Mouse (Mus musculus): ENCODE measurements around the gene 1700024P04Rik. TPM values are rescaled to one million over a fixed set of nuclear protein-coding genes. Genes with fewer than 3 reads are reported as not detected.

1700024P04Rik gene
- polyA plus RNA-seq, 1 experiment from 2014 or later: not detected

DNA sequence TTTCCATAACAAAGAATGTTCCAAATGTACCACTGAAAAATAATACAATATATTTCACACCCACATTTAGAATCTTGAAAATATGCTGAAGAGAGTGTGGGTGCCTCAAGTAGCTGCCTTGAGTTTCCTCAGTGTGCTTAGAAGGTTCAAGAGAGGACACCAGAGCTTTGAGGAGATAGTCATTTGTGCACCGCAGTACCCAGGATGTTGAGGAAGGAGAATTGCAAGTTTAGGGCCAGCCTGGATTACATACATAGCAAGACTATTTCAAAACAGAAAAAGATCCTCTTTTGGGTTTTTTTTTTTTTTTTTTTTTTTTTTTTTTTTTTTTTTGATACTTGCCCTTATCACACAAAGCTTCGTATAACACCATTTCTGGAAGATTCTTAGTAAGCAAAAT, 28.2 kb downstream of the 1700024P04Rik start:
- no peak overlapping the region for H3K4me3 ChIP-seq (replicated peaks)
- ATAC-seq (ENCODE audit: low FRiP score): no peak
- H3K27me3 ChIP-seq: no peaks in the 10 kb centered on the region
- no peaks in the 10 kb centered on the region for H3K36me3 ChIP-seq (replicated peaks)
- no peak overlapping the region for H3K9ac ChIP-seq
- WGBS: 86% methylated on average over 2 of the region's 2 CpGs
- no peak overlapping the region for H3K4me2 ChIP-seq
- H3K9me3 ChIP-seq: no peaks in the 10 kb centered on the region
- peaks cover 13% of the 10 kb centered on the region; the same call in 1 of the 2 replicates for H3K4me1 ChIP-seq
- no peak overlapping the region for H3K27ac ChIP-seq

DNA sequence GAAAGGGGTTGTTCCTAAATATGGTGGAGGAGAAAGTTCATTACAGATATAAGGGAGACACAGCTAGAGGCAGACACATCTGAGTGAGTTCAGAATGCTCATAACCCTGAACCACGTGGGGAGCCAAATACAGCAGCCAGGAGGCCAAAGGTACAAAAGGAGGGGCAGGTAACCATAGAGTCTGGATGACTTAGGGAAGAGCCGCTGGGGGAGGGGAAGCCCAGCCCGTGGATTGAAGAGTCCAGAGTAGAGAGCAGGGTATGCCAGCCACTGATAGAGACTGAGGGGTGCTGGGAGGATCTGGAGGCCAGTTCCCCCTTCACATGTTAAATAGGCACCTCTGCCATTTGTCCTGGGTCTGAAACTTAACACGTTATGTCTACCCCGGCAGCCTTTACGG, 28.7 kb downstream of the 1700024P04Rik start:
- Histone ChIP-seq H3K4me3 (replicated peaks) (no peak overlapping the region), H3K27me3 (no peaks in the 10 kb centered on the region), H3K4me1 (peaks cover 13% of the 10 kb centered on the region; the same call in 1 of the 2 replicates), H3K27ac (no peak overlapping the region), H3K9me3 (no peaks in the 10 kb centered on the region), H3K4me2 (no peak overlapping the region), H3K9ac (no peak overlapping the region), H3K36me3 (replicated peaks) (no peaks in the 10 kb centered on the region)
- WGBS: 65% methylated on average over 6 of the region's 6 CpGs
- no peak for ATAC-seq (ENCODE audit: low FRiP score)

DNA sequence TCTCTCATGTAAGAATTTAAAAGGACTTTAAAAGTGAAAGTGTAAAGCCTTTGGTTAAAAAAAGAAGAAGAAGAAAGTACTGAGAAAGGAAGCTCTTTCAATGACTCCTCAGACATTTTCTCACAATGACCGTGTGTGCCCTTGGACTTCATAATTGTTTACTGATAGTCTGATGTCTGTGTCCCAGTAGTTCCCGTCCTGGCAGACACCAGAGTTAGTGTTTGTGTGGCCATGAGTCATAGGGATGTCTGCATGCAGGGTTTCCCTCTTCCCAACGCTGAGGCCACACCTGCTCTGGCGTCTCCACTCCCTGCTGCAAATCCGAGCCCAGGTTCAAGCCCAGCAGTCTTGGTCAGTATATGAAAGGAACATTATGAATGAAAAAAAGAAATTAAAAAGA, 29.1 kb downstream of the 1700024P04Rik start:
- no peaks in the 10 kb centered on the region for H3K9me3 ChIP-seq
- ATAC-seq (ENCODE audit: low FRiP score): no peak
- no peaks in the 10 kb centered on the region for H3K27me3 ChIP-seq
- H3K27ac ChIP-seq: no peak overlapping the region
- WGBS: 61% methylated on average over 5 of the region's 5 CpGs
- H3K9ac ChIP-seq: no peak overlapping the region
- H3K4me1 ChIP-seq: peaks cover 13% of the 10 kb centered on the region; the same call in 1 of the 2 replicates
- no peaks in the 10 kb centered on the region for H3K36me3 ChIP-seq (replicated peaks)
- H3K4me2 ChIP-seq: no peak overlapping the region
- H3K4me3 ChIP-seq (replicated peaks): no peak overlapping the region

DNA sequence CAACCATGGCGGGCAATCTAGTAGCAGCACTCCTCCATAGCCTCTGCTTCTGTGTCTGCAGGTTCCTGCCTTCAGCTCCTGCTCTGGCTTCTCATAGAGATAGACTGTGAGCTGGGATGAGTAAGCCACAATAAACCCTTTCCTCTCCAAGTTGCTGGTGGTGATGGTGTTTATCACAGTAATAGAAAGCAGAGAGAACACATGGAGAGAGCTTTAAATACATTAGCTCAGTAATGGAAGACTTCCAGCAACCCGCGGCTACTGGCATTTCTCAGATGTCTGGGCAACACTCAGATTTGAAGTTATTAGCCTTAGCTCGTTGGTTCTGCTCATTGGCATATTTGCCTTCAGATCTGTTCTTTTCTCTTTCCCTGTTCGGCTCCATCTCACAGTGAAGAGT, 30.5 kb downstream of the 1700024P04Rik start:
- Histone ChIP-seq H3K9ac (no peak overlapping the region), H3K36me3 (replicated peaks) (no peaks in the 10 kb centered on the region)
- 78% methylated on average over 5 of the region's 5 CpGs for whole genome bisulfite sequencing

DNA sequence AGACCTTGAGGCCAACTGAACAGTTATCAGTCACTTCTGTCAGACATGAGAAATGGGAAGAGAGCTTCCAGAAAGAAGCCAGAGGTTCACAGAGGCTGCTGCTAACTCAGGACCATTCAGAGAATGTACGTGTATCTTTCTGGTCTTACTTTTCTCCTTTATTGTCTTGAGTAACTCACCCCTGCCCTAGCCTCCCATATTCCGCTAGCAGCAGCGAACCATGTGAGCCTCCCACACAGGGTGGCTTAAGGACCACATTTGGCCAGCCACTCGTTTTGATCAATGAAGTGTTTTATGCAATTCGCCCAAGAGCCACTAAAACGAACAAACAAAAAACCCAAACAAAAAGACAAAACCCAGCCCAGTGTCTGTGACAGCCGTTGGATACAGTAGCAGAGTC, 32.4 kb downstream of the 1700024P04Rik start:
- Histone ChIP-seq H3K4me1 (peaks cover 2% of the 10 kb centered on the region; the same call in 1 of the 2 replicates), H3K9me3 (no peaks in the 10 kb centered on the region), H3K27ac (no peak overlapping the region), H3K27me3 (no peaks in the 10 kb centered on the region), H3K36me3 (replicated peaks) (no peaks in the 10 kb centered on the region), H3K4me3 (replicated peaks) (no peak overlapping the region), H3K9ac (no peak overlapping the region), H3K4me2 (no peak overlapping the region)
- no peak for ATAC-seq (ENCODE audit: low FRiP score)
- 66% methylated on average over 7 of the region's 7 CpGs for WGBS

More for the DNA sequence above, 30.5 kb downstream of the 1700024P04Rik start:
- no peak for ATAC-seq (ENCODE audit: low FRiP score)
- Histone ChIP-seq H3K27ac (no peak overlapping the region), H3K4me1 (peaks cover 13% of the 10 kb centered on the region; the same call in 1 of the 2 replicates), H3K9me3 (no peaks in the 10 kb centered on the region), H3K27me3 (no peaks in the 10 kb centered on the region), H3K4me2 (no peak overlapping the region), H3K4me3 (replicated peaks) (no peak overlapping the region)

DNA sequence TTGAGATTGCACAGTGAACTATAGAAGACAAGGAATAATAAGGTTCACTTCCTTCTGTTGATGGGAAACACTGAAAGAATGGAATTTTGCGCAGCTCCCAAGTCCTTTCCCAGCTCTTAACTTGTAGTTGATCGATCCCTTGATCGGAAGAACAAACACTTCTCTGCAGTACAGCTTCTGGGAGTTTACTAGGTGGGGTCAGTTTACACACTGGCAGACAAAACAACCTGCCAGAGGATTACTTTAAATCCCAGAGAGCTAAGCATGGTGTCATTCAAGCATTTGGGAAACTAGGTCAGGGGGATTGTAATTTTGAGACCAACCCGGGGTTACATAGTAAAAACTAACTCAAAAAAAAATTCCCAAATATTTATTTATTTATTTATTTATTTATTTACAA, 36.2 kb downstream of the 1700024P04Rik start:
- 35% methylated on average over 4 of the region's 4 CpGs for WGBS
- H3K9ac ChIP-seq: no peak overlapping the region
- no peak overlapping the region for H3K4me2 ChIP-seq
- ATAC-seq (ENCODE audit: low FRiP score): no peak
- H3K36me3 ChIP-seq (replicated peaks): no peaks in the 10 kb centered on the region
- no peak overlapping the region for H3K4me3 ChIP-seq (replicated peaks)
- H3K27me3 ChIP-seq: no peaks in the 10 kb centered on the region
- no peaks in the 10 kb centered on the region for H3K9me3 ChIP-seq
- H3K27ac ChIP-seq: no peak overlapping the region
- H3K4me1 ChIP-seq: no peaks in the 10 kb centered on the region; the same call in 1 of the 2 replicates

DNA sequence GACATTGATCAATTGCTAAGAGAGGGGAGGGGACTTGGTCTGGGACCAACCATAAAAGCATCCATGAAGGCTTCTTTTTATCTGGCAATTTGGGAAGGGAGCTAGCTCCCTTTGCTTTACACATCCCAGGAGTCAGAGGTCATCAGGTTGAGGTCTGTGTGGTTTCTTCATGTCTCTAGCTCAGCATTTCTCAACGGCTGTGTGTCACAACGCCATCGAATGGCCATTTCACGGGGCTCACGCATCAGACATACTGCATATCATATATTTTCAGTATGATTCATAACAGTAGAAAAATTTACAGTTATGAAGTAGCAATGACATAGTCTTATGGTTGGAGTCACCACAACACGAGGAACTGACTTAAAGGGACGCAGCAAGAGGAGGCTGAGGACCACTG, 37.9 kb downstream of the 1700024P04Rik start:
- H3K36me3 ChIP-seq (replicated peaks): no peaks in the 10 kb centered on the region
- H3K4me2 ChIP-seq: no peak overlapping the region
- H3K4me3 ChIP-seq (replicated peaks): no peak overlapping the region
- H3K4me1 ChIP-seq: no peaks in the 10 kb centered on the region; the same call in 1 of the 2 replicates
- no peaks in the 10 kb centered on the region for H3K9me3 ChIP-seq
- H3K27me3 ChIP-seq: no peaks in the 10 kb centered on the region
- H3K27ac ChIP-seq: no peak overlapping the region
- no peak overlapping the region for H3K9ac ChIP-seq
- 97% methylated on average over 7 of the region's 7 CpGs for WGBS
- no peak for ATAC-seq (ENCODE audit: low FRiP score)

DNA sequence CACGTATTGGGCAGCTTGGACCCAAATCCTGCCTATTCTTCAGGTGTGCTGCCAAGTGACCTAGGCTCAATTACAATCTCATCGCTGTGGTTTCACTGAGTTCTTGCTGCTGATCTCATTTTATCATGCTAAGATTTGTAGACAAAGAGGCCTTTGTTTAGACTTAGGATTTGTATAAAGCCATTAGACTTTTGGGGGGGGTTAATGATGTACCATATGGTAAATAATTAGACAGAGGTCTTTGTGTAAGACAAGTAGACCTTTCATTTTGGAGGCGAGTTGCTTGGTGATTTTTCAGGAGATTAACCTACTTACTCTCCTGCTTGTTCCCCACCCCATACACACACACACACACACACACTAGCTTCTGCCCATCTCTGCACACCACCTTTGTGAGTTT, 38.5 kb downstream of the 1700024P04Rik start:
- ATAC-seq (ENCODE audit: low FRiP score): no peak
- Histone ChIP-seq H3K9me3 (no peaks in the 10 kb centered on the region), H3K4me2 (no peak overlapping the region), H3K36me3 (replicated peaks) (no peaks in the 10 kb centered on the region), H3K9ac (no peak overlapping the region), H3K27me3 (no peaks in the 10 kb centered on the region), H3K27ac (no peak overlapping the region), H3K4me3 (replicated peaks) (no peak overlapping the region), H3K4me1 (no peaks in the 10 kb centered on the region; the same call in 1 of the 2 replicates)
- 34% methylated on average over 3 of the region's 3 CpGs for WGBS

DNA sequence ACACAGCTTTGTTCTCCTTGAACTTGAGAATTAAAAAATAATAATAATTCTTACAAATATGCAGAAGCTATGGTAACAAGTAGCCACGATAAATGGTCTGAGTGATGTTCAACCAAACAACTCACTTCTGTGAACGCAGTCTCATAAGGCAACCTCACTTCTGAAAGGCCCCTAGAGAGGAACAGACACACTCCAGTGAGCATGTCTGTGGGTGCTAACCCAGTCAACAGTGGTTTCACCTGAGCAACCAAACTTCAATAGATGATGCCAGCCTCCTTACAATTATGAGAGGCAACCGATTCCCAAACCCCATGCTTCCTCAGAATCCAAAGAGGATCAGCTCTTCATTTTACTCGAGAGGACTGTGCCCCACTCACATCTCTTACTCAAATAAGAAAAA, 39.0 kb downstream of the 1700024P04Rik start:
- no peaks in the 10 kb centered on the region for H3K9me3 ChIP-seq
- no peak overlapping the region for H3K4me3 ChIP-seq (replicated peaks)
- H3K27me3 ChIP-seq: no peaks in the 10 kb centered on the region
- no peak overlapping the region for H3K27ac ChIP-seq
- ATAC-seq (ENCODE audit: low FRiP score): no peak
- no peak overlapping the region for H3K9ac ChIP-seq
- no peaks in the 10 kb centered on the region; the same call in 1 of the 2 replicates for H3K4me1 ChIP-seq
- no peaks in the 10 kb centered on the region for H3K36me3 ChIP-seq (replicated peaks)
- H3K4me2 ChIP-seq: no peak overlapping the region
- 94% methylated on average over 4 of the region's 4 CpGs for WGBS

DNA sequence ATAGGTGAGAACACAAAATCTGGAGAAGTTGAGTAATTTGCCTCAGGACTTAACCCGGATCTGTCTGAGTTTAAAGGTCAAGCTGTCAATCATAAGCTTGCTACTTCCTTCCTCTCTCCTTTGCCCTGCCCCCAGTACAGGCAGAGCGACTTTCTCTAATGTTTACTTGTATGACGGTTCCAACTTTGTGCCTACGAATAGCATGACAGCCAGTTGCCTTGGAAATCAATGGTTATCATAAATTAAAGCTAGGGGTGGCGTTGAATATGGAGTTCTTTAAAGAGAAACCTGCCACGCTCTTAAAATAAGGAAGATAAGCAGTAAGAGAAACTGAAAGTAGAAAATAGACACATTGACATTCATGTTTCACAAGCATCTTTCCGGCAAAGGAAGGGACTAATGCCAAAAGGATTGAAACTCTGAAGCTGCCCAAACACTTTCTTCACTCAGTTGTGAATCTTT, 39.7 kb downstream of the 1700024P04Rik start:
- Histone ChIP-seq H3K4me1 (no peaks in the 10 kb centered on the region; the same call in 1 of the 2 replicates), H3K27me3 (no peaks in the 10 kb centered on the region), H3K27ac (no peak overlapping the region), H3K4me2 (no peak overlapping the region), H3K9me3 (no peaks in the 10 kb centered on the region), H3K36me3 (replicated peaks) (no peaks in the 10 kb centered on the region), H3K9ac (no peak overlapping the region), H3K4me3 (replicated peaks) (no peak overlapping the region)
- no peak for ATAC-seq (ENCODE audit: low FRiP score)
- 87% methylated on average over 7 of the region's 7 CpGs for WGBS

DNA sequence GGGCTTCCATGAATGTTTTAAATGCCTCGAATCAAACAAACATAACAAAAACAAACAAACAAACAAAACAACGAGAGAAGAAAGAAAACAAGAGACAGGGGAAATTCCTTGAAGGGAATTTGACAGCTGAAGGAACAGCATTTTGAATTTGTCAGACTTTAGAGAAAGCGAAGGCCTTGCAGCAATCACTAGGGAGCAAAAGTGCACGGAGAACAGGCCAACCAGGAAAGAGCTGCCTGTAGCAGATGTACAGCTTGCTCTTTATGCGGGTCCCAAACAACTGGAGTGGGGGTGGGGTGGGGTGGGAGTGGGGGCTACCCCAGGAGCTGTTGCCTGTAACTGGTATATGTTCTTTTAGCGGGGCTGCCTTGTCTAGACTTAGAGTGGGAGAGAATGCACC, 42.0 kb downstream of the 1700024P04Rik start:
- H3K9ac ChIP-seq: no peak overlapping the region
- 79% methylated on average over 6 of the region's 6 CpGs for WGBS
- no peaks in the 10 kb centered on the region for H3K9me3 ChIP-seq
- no peak overlapping the region for H3K27ac ChIP-seq
- H3K4me1 ChIP-seq: no peaks in the 10 kb centered on the region
- H3K27me3 ChIP-seq: no peaks in the 10 kb centered on the region
- no peaks in the 10 kb centered on the region for H3K36me3 ChIP-seq (replicated peaks)
- H3K4me2 ChIP-seq: no peak overlapping the region
- no peak for ATAC-seq (ENCODE audit: low FRiP score)
- H3K4me3 ChIP-seq (replicated peaks): no peak overlapping the region

DNA sequence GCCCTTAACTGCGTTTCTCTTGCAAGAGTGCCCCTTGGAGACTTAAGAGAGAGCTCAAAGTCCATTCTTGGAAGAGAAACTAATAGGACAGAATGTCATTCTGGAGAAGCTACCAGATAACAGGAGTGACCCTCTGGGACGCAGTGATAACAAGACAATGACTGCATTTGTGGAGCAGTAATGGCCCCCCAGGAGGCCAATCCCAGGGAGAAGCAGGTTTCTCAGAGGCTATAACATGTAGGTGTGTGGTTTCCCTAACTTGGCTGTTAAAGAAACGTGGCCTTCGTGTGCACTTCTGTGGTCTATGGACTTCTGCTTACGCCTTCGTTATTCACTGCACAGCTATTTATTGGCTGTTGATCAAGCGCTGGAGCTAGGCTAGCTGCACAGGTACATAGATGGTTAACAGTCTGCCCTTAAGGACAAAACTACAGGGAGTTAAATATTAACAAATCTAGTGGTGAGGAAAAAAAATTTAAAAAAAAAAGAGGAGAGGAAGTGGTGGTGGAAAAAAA, 42.5 kb downstream of the 1700024P04Rik start:
- no peak for ATAC-seq (ENCODE audit: low FRiP score)
- no peak overlapping the region for H3K4me3 ChIP-seq (replicated peaks)
- H3K4me1 ChIP-seq: no peaks in the 10 kb centered on the region
- no peak overlapping the region for H3K4me2 ChIP-seq
- H3K36me3 ChIP-seq (replicated peaks): no peaks in the 10 kb centered on the region
- no peaks in the 10 kb centered on the region for H3K9me3 ChIP-seq
- H3K9ac ChIP-seq: no peak overlapping the region
- H3K27ac ChIP-seq: no peak overlapping the region
- H3K27me3 ChIP-seq: no peaks in the 10 kb centered on the region
- WGBS: 77% methylated on average over 7 of the region's 7 CpGs

DNA sequence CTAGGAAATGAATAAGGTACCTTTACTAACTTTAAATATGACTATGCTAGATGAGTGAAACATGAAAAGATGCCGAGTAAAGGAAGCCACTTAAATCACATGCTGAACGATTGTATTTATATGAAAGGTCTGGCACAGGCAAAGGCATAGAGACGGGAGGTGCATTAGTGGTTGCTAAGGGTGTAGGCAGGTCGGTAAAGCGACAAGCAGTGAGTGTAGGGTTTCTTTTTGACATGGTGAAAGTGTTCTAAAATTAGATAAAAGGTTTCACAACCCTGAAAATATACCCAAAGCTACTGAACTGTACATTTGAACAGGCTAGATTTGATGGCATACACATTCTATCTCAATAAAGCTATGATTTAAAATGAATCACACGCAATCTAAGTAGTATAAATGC, 47.3 kb downstream of the 1700024P04Rik start:
- no peaks in the 10 kb centered on the region for H3K4me1 ChIP-seq
- H3K36me3 ChIP-seq (replicated peaks): no peaks in the 10 kb centered on the region
- H3K4me3 ChIP-seq (replicated peaks): no peak overlapping the region
- no peak overlapping the region for H3K27ac ChIP-seq
- H3K9me3 ChIP-seq: no peaks in the 10 kb centered on the region
- H3K9ac ChIP-seq: no peak overlapping the region
- ATAC-seq (ENCODE audit: low FRiP score): no peak
- 83% methylated on average over 6 of the region's 6 CpGs for WGBS
- no peaks in the 10 kb centered on the region for H3K27me3 ChIP-seq
- no peak overlapping the region for H3K4me2 ChIP-seq

Data from forebrain, embryonic 12.5 days (tissue).